Mouse (Mus musculus): ENCODE measurements at regions not wholly inside any gene's neighbourhood (a gene's known extent, or its start where the extent isn't known, plus 50 kb on each side); places are given as distances from the start of the nearest gene placed in this dataset.

DNA sequence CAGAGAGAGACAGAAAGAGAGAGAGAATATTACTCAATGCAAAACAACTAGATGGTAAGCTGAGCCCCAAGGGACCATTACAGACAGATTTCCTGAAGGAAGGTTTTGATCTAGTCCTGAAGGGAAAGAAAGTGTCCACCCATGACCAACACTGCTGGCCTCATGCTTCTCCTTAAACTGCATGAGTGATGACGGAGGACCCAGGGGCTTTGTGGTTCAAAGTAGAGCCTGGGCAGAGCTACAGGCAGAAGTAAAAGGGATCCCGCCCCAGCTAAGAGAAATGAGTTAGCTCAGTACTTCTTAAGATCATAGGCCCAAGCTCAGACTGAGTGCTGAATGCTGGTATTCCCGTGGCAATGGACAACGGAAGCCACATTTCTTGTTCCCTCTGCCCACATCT lies 476.9 kb downstream of the Bnc2 start:
- H3K9ac ChIP-seq (replicated peaks; ENCODE audit: low read length), result no peak overlapping the region
- no peak overlapping the region for H3K4me3 ChIP-seq (ENCODE audit: low read length)
- no peaks in the 10 kb centered on the region for H3K27me3 ChIP-seq (ENCODE audit: insufficient read depth, low read length)
- H3K9me3 ChIP-seq (ENCODE audit: low read length), result no peaks in the 10 kb centered on the region
- 92% methylated on average over 4 of the region's 4 CpGs for WGBS
- H3K27ac ChIP-seq (ENCODE audit: low read length), result no peak overlapping the region
- H3K36me3 ChIP-seq (ENCODE audit: insufficient read depth, low read length), result no peaks in the 10 kb centered on the region
- H3K4me2 ChIP-seq (replicated peaks; ENCODE audit: low read depth, low read length), result no peak overlapping the region
- ATAC-seq (ENCODE audit: low FRiP score, low TSS enrichment), result no peak
- peaks cover 11% of the 10 kb centered on the region for H3K4me1 ChIP-seq (ENCODE audit: insufficient read depth, low read length)

- H3K27me3 ChIP-seq (ENCODE audit: insufficient read depth, low read length), result no peaks in the 10 kb centered on the region
- ATAC-seq (ENCODE audit: low FRiP score, low TSS enrichment), result peak; percentile 75
- no peak overlapping the region for H3K27ac ChIP-seq (ENCODE audit: low read length)
Measured at GRCm38 (mm10) chr4:84199181-84199656, 475.9 kb downstream of the Bnc2 start.

DNA sequence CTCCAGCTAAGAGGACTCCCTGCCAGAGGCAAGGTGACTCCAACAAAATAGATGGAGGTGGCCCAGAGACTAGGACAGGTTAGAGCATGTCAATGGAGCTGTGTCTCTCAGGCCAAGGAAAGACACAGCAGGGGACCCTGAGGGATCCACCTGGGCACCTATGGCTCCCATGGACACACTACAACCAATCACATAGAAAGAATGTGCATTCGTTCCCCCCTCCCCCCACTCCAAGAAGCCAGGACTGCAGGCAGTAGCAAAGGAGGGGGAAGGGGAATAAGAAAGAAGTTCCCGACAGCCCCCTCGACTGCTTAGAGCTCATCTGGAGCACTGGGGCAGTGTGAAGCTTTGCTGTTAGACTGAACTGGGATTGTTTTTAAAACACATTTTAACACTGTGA lies 474.1 kb downstream of the Bnc2 start:
- Histone ChIP-seq H3K36me3 (ENCODE audit: insufficient read depth, low read length) (no peaks in the 10 kb centered on the region), H3K4me2 (replicated peaks; ENCODE audit: low read depth, low read length) (no peak overlapping the region), H3K27me3 (ENCODE audit: insufficient read depth, low read length) (no peaks in the 10 kb centered on the region), H3K9ac (replicated peaks; ENCODE audit: low read length) (no peak overlapping the region), H3K27ac (ENCODE audit: low read length) (no peak overlapping the region), H3K9me3 (ENCODE audit: low read length) (no peaks in the 10 kb centered on the region), H3K4me3 (ENCODE audit: low read length) (no peak overlapping the region), H3K4me1 (ENCODE audit: insufficient read depth, low read length) (peaks cover 11% of the 10 kb centered on the region)
- 68% methylated on average over 3 of the region's 3 CpGs for WGBS
- ATAC-seq (ENCODE audit: low FRiP score, low TSS enrichment), result no peak

More at GRCm38 (mm10) chr4:84199181-84199656, 475.9 kb downstream of the Bnc2 start:
- Histone ChIP-seq H3K4me1 (ENCODE audit: insufficient read depth, low read length) (peaks cover 11% of the 10 kb centered on the region), H3K4me2 (replicated peaks; ENCODE audit: low read depth, low read length) (no peak overlapping the region), H3K9me3 (ENCODE audit: low read length) (no peaks in the 10 kb centered on the region), H3K4me3 (ENCODE audit: low read length) (no peak overlapping the region), H3K9ac (replicated peaks; ENCODE audit: low read length) (no peak overlapping the region), H3K36me3 (ENCODE audit: insufficient read depth, low read length) (no peaks in the 10 kb centered on the region)
- 34% methylated on average over 9 of the region's 9 CpGs for WGBS

- H3K4me2 ChIP-seq (replicated peaks; ENCODE audit: low read depth, low read length), result no peak overlapping the region
- no peaks in the 10 kb centered on the region for H3K27me3 ChIP-seq (ENCODE audit: insufficient read depth, low read length)
- H3K36me3 ChIP-seq (ENCODE audit: insufficient read depth, low read length), result no peaks in the 10 kb centered on the region
- ATAC-seq (ENCODE audit: low FRiP score, low TSS enrichment), result no peak
- H3K4me1 ChIP-seq (ENCODE audit: insufficient read depth, low read length), result peaks cover 11% of the 10 kb centered on the region
- H3K4me3 ChIP-seq (ENCODE audit: low read length), result no peak overlapping the region
- 24% methylated on average over 2 of the region's 2 CpGs for WGBS
- no peaks in the 10 kb centered on the region for H3K9me3 ChIP-seq (ENCODE audit: low read length)
- H3K27ac ChIP-seq (ENCODE audit: low read length), result no peak overlapping the region
- no peak overlapping the region for H3K9ac ChIP-seq (replicated peaks; ENCODE audit: low read length)
Measured at GRCm38 (mm10) chr4:84202231-84202630, 472.8 kb downstream of the Bnc2 start.

DNA sequence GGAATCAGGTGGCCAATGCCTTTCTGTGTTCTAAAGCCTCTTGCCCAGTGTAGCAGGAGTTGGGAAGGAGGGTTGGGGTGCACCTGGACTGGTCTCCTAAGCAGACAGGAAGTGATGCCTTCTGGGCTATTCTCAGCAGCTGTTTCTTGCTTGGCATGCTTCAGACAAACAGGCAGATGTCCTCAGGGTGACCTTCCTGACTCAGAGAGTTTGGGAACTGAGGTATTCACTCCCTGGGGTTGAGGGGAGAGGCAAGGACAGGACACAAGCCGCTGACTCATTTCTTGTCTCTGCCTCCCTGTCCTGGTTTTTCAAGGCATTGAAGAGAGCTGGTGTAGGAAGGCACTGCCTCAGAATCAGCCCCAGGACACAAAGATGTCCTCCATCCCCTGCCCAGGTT lies 471.4 kb downstream of the Bnc2 start:
- no peak for ATAC-seq (ENCODE audit: low FRiP score, low TSS enrichment)
- peaks cover 8% of the 10 kb centered on the region for H3K4me1 ChIP-seq (ENCODE audit: insufficient read depth, low read length)
- H3K9me3 ChIP-seq (ENCODE audit: low read length), result no peaks in the 10 kb centered on the region
- no peak overlapping the region for H3K4me2 ChIP-seq (replicated peaks; ENCODE audit: low read depth, low read length)
- WGBS, result 52% methylated on average over 1 of the region's 1 CpGs
- H3K4me3 ChIP-seq (ENCODE audit: low read length), result no peak overlapping the region
- no peaks in the 10 kb centered on the region for H3K27me3 ChIP-seq (ENCODE audit: insufficient read depth, low read length)
- H3K9ac ChIP-seq (replicated peaks; ENCODE audit: low read length), result no peak overlapping the region
- no peaks in the 10 kb centered on the region for H3K36me3 ChIP-seq (ENCODE audit: insufficient read depth, low read length)
- H3K27ac ChIP-seq (ENCODE audit: low read length), result no peak overlapping the region

DNA sequence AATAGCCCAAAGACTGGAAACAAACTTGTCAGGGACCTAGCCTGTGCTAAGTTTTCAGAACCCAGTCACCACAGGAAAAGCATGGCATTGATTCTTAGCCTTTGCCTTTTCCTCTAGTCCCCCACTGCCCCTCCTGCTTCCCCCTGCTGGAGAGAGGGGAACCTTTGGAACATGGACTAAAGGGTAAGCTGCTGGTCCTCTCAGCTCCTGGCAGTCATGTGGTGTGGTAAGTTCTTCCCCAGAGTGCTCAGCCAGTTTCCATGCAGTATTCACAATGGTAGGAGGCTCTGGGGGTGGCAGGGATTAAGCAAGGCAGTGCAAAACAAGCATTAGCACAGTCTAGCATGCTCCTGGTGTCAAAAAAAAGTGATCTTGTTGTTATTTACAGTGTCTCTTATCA lies 470.3 kb downstream of the Bnc2 start:
- ATAC-seq (ENCODE audit: low FRiP score, low TSS enrichment), result peak; percentile 64; the same call in 1 of the 2 replicates
- Histone ChIP-seq H3K4me2 (replicated peaks; ENCODE audit: low read depth, low read length) (no peak overlapping the region), H3K4me1 (ENCODE audit: insufficient read depth, low read length) (no peaks in the 10 kb centered on the region; the same call in 1 of the 2 replicates)

GRCm38 (mm10) chr4:84208175-84208574 lies 466.9 kb downstream of the Bnc2 start:
- no peak overlapping the region for H3K9ac ChIP-seq (replicated peaks; ENCODE audit: low read length)
- H3K4me2 ChIP-seq (replicated peaks; ENCODE audit: low read depth, low read length), result no peak overlapping the region
- no peaks in the 10 kb centered on the region for H3K9me3 ChIP-seq (ENCODE audit: low read length)
- H3K4me3 ChIP-seq (ENCODE audit: low read length), result no peak overlapping the region
- no peaks in the 10 kb centered on the region for H3K27me3 ChIP-seq (ENCODE audit: insufficient read depth, low read length)
- H3K36me3 ChIP-seq (ENCODE audit: insufficient read depth, low read length), result no peaks in the 10 kb centered on the region
- WGBS, result 53% methylated on average over 1 of the region's 1 CpGs
- no peak overlapping the region for H3K27ac ChIP-seq (ENCODE audit: low read length)
- H3K4me1 ChIP-seq (ENCODE audit: insufficient read depth, low read length), result no peaks in the 10 kb centered on the region; the same call in 1 of the 2 replicates
- no peak for ATAC-seq (ENCODE audit: low FRiP score, low TSS enrichment)

More for the DNA sequence above, 470.3 kb downstream of the Bnc2 start:
- no peaks in the 10 kb centered on the region for H3K9me3 ChIP-seq (ENCODE audit: low read length)
- H3K36me3 ChIP-seq (ENCODE audit: insufficient read depth, low read length), result no peaks in the 10 kb centered on the region
- no peak overlapping the region for H3K27ac ChIP-seq (ENCODE audit: low read length)
- H3K27me3 ChIP-seq (ENCODE audit: insufficient read depth, low read length), result no peaks in the 10 kb centered on the region
- no peak overlapping the region for H3K9ac ChIP-seq (replicated peaks; ENCODE audit: low read length)
- H3K4me3 ChIP-seq (ENCODE audit: low read length), result no peak overlapping the region

- H3K27me3 ChIP-seq (ENCODE audit: insufficient read depth, low read length), result no peaks in the 10 kb centered on the region
- no peak overlapping the region for H3K4me3 ChIP-seq (ENCODE audit: low read length)
- no peaks in the 10 kb centered on the region for H3K4me1 ChIP-seq (ENCODE audit: insufficient read depth, low read length)
- H3K4me2 ChIP-seq (replicated peaks; ENCODE audit: low read depth, low read length), result no peak overlapping the region
- H3K27ac ChIP-seq (ENCODE audit: low read length), result no peak overlapping the region
- no peak overlapping the region for H3K9ac ChIP-seq (replicated peaks; ENCODE audit: low read length)
- H3K9me3 ChIP-seq (ENCODE audit: low read length), result no peaks in the 10 kb centered on the region
- no peaks in the 10 kb centered on the region for H3K36me3 ChIP-seq (ENCODE audit: insufficient read depth, low read length)
- 84% methylated on average over 2 of the region's 2 CpGs for WGBS
- ATAC-seq (ENCODE audit: low FRiP score, low TSS enrichment), result no peak
Measured at GRCm38 (mm10) chr4:84209538-84209937, 465.5 kb downstream of the Bnc2 start.

GRCm38 (mm10) chr4:84211311-84211875 lies 463.7 kb downstream of the Bnc2 start:
- Histone ChIP-seq H3K4me2 (replicated peaks; ENCODE audit: low read depth, low read length) (no peak overlapping the region), H3K9me3 (ENCODE audit: low read length) (no peaks in the 10 kb centered on the region), H3K4me3 (ENCODE audit: low read length) (no peak overlapping the region), H3K9ac (replicated peaks; ENCODE audit: low read length) (no peak overlapping the region), H3K27ac (ENCODE audit: low read length) (no peak overlapping the region), H3K27me3 (ENCODE audit: insufficient read depth, low read length) (no peaks in the 10 kb centered on the region), H3K36me3 (ENCODE audit: insufficient read depth, low read length) (no peaks in the 10 kb centered on the region), H3K4me1 (ENCODE audit: insufficient read depth, low read length) (no peaks in the 10 kb centered on the region)
- ATAC-seq (ENCODE audit: low FRiP score, low TSS enrichment), result no peak
- WGBS, result 66% methylated on average over 11 of the region's 11 CpGs

DNA sequence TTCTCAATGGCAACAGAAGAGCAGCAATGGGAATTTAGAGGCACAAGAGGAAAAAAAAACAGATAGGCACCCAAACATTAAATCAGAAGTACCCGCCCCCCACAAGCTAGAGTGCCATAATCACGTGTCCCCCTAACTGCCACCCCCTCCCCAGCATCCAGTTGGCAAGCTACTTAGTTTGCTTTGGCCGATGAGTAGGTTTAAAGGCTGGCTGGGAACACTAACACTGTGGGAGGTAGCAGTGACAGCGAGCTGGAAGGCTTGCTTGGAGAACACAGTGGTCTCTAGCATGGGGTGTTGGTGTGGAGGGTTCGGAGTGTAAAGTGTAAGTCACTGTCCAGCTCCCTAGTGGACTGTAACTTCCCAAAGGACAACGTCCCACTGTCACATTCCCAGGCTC lies 463.1 kb downstream of the Bnc2 start:
- Histone ChIP-seq H3K27me3 (ENCODE audit: insufficient read depth, low read length) (no peaks in the 10 kb centered on the region), H3K9me3 (ENCODE audit: low read length) (no peaks in the 10 kb centered on the region), H3K36me3 (ENCODE audit: insufficient read depth, low read length) (no peaks in the 10 kb centered on the region), H3K4me3 (ENCODE audit: low read length) (no peak overlapping the region), H3K27ac (ENCODE audit: low read length) (no peak overlapping the region), H3K4me2 (replicated peaks; ENCODE audit: low read depth, low read length) (no peak overlapping the region), H3K4me1 (ENCODE audit: insufficient read depth, low read length) (no peaks in the 10 kb centered on the region), H3K9ac (replicated peaks; ENCODE audit: low read length) (no peak overlapping the region)
- WGBS, result 68% methylated on average over 6 of the region's 6 CpGs
- no peak for ATAC-seq (ENCODE audit: low FRiP score, low TSS enrichment)

Data from kidney, embryonic 16.5 days (tissue).